Mouse (Mus musculus) granulocyte monocyte progenitor cell, adult 5-6 weeks (primary cell): ENCODE results near the gene Pklr. TPM values are rescaled to one million over a fixed set of nuclear protein-coding genes. Genes with fewer than 3 reads are reported as not detected.

ENCODE experiments used
- ATAC-seq: replicated peaks from 2 replicates; pipeline ENCODE4 v1.8.0; 2016; ENCODE audit warnings: mild to moderate bottlenecking, moderate TSS enrichment, inconsistent platforms; ENCODE audit not compliant: poor library complexity, severe bottlenecking
- total RNA-seq, 2 experiments: library from RNA; stranded (forward) in 1 of 2; stranded (reverse) in 1 of 2; fragments of 200-712, 200-1000 nt in 1 of 2; fragments of >200 nt in 1 of 2; fragmentation: Nextera tagmentation in 1 of 2; gene quantifications; 2 replicates each; pipeline ENCODE4 v1.2.3; 2014 to 2017

Pklr gene
- total RNA-seq, 2 experiments from 2014 or later = 0.26 to 0.32 TPM

DNA sequence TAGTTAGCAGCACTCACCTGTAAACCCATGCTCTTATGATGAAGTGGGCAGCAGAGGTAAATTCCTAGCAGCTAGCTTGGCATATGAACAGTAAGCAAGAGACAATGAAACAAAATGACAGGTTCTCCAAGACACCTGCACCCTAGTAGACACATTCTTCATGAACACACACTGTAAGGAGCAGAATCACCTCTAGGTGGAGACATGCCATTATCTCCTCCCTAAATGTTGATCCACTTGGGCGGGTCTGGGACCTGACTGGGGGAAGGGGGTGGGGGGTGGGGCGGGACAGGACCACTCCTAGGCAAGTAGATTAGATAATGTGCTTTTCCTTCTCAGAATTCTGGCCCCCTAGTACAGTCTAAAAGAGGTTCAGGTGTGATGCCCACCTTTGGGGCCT lies 20.4 kb upstream of the Pklr start:
- peak; percentile 46; the same call in 1 of the 2 replicates for ATAC-seq

DNA sequence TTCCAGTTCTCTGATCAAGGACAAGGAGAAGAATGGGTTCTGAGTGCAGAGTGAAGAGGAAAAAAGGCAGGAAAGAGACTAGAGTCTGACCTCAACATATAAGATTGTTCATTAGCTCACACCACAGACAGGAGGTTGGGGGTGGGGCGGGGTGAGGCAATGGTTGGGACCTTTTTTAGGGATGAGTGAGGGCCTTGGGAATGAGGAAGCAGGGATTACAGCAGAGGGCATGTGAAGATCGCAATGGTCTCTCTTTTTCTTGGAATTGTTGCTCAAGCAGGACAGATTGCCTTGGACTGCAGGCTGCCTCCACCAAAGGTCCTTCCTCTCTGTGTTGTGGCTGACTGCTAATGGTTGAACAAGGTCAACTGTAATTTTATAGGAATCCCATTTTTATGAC lies 12.6 kb upstream of the Pklr start:
- no peak for ATAC-seq

DNA sequence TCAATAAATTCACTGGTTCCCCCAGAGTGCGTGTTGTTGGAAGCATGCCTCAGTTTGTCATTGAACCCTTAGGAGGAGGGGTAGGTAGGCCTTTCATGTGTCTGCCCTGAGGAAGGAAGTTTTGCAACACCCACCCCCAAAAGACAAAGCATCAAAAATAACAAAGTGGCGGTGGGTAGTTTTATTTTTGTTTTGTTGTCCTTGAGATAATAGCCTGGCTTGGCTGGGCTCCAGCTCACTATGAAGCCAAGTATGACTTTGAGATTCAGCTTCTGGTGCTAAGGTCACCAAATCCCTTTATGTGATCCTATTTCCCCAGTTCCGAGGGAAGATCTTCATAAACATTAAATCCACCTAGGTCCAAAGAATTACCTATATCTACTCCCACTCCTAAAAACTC lies 11.7 kb upstream of the Pklr start:
- no peak for ATAC-seq

DNA sequence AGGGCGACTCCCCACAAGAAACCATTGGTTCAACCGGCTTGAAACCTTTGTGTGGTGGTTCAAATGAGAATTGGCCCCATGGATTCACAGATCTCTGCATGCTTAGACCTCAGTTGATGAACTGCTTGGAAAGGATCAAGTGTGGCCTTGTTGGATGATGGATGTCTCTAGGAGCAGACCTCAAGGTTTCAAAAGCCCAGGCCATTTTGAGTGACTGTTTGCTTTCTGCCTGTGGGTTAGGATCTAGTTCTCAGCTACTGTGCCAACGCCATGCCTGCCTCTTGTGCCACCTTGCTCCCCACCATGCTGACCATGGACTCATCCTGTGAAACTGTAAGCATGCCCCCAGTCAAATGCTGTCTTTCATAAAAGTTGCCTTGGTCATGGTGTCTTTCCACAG lies 10.0 kb upstream of the Pklr start:
- ATAC-seq = no peak

DNA sequence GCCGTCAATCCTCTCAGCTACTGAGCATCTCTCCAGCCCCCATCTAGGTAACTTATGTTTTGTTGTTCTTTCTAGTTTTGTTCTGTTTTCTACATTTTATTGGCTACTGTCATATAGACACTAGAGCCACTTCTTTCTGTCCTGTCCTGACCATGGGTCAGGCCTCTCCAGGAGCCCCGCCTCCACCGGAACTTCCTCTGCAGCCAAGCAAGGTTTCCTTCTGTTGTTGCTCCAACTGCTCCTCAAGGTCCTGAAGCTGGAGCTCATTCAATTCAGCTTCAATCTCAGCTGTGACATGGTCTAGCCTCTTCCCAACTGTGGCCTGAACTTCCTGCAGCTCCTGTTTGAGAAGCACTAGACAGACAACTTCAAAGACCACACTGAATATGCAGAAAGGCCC lies 6.0 kb upstream of the Pklr start:
- no peak for ATAC-seq

DNA sequence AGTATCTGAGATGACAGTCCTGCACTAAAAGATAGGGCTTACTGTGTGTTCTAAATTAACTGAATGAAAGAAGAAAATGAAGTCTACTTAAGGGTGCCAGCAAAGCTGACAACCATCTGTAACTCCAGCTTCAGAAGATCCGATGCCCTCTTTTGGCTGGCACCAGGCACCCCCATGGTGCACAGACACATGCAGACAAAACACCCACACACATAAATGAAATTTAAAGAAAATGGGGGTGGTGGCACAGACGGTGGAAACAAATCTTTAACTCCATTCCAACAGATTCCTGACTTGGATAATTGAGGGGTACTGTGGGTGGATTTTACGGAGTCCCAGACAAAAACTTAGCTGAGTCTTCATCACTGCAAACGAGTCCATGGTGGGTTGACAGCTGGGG lies 4.1 kb upstream of the Pklr start:
- ATAC-seq = no peak

DNA sequence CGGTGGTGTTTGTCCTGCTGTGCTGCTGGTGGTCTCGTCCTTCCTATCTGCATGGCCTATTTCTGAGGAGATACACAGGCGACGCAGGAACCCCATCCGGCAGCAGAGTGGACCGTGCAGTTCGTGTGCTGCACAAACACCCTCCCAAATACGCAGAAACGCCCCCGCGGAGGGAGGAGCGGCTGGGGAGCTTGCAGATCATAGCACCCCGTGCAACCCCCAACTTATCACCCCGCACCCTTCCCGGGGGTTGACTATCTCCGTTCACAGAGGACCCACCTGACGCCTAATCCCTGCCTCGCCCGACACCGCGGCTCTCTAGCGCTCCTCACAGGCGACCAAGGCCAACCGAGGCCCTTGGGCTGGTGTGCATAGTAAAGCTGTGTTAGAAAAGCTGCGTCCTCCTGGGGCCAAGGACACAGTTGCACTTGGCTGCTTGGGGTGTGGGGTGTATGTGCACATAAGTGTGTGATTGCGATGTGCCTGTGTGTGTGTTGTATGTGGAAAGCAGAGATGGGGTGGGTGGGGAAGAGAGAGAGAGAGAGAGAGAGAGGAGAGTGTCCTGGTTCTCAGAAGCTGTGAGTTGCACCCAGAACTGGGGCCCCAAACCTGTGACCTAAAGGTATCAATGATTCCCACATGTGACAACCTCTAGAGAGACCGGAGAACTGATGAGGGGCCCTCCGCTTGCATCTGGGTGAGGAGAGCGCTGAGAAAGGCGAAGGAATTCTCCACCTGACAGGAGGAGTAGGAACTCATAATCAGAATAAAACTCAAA lies 3.5 kb upstream of the Pklr start:
- ATAC-seq = peak; percentile 35; the same call in 1 of the 2 replicates

DNA sequence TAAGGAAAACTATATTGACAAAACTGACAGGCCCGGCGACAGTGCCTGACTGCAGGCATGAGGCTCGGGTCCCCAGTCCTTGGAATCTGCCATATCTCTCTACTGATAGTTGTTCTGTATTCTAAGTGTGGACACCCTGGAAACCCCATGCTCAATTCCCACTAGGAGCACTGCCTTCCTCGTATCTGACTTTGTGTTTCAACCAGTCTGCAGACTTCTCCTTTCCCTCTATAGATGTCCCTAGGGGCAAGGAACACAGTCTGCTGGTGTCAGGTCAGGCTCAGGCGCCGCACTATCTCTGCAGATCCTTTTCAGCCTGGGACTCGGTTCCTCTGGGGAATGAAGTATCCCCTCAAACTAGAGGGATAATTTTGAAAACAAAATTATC lies 2.9 kb upstream of the Pklr start:
- ATAC-seq = no peak

DNA sequence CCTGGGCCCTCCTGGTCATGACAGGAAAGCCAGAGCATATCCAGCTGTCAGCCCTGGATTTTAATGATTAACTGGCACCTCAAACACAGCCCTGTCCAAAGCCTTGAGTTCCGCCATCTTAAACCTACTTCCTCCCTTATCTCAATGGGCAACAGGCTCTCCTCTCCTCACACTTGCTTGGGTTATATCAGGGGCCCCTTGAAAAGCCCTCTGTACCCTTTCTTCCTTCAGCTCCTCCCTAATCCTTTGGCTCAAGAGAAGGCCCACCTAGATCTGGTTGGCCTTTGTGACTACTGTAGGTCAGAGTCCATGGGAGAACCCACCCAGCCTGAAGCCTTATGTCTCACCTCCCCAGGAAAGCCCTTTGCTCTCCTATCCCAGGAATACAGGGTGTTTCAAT lies 2.2 kb upstream of the Pklr start:
- ATAC-seq = no peak

DNA sequence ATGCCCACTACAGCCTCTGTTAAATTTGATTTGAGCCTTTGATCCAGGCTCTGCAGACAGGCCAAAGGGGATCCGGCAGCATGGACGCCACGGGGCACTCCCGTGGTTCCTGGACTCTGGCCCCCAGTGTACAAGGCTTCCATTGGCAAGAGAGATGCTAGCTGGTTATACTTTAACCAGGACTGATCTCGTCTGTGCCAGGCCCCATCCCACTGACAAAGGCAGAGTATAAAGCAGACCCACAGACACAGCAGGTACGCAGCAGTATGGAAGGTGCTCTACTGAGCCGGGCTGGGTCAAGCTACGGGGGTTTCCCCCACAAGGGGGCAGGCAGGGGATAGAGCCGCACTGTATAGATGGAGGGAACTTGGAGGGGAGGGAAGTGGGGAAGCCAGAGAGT lies 423 bp downstream of the Pklr start:
- ATAC-seq = peak; percentile 79

DNA sequence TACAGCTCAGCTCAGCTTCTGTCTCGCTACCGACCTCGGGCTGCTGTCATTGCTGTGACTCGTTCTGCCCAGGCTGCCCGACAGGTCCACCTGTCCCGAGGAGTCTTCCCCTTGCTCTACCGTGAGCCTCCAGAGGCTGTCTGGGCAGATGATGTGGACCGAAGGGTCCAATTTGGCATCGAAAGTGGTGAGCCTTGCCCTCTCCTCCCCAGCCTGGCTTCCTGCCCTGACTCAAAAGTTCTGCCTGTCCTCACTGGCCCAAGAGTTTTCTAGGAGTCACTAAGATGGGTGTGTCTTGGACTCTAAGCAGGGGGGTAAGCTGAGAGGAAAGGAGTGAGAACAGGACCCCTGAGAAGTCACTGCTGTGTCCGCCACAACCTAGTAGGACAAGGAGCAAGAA lies 8.9 kb downstream of the Pklr start:
- ATAC-seq = no peak

DNA sequence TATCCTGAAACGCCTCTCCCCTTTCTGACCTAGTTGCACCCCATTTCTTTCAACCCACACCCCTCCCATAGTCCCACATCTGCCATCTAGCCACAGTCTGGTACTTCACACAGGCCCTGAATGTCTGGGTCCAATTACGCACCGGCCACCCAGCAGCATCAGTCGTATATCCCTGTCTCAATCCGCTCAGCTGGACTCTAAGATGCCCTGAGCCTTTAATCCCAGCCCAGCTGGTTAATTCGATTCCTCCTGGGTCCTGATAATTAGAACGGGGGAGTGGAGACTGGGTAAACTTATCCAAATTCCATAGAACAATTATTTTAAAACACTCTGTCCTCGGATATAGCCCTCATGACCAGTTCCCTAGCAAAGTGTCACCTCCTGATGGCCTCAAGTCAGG lies 9.6 kb downstream of the Pklr start:
- ATAC-seq = no peak

DNA sequence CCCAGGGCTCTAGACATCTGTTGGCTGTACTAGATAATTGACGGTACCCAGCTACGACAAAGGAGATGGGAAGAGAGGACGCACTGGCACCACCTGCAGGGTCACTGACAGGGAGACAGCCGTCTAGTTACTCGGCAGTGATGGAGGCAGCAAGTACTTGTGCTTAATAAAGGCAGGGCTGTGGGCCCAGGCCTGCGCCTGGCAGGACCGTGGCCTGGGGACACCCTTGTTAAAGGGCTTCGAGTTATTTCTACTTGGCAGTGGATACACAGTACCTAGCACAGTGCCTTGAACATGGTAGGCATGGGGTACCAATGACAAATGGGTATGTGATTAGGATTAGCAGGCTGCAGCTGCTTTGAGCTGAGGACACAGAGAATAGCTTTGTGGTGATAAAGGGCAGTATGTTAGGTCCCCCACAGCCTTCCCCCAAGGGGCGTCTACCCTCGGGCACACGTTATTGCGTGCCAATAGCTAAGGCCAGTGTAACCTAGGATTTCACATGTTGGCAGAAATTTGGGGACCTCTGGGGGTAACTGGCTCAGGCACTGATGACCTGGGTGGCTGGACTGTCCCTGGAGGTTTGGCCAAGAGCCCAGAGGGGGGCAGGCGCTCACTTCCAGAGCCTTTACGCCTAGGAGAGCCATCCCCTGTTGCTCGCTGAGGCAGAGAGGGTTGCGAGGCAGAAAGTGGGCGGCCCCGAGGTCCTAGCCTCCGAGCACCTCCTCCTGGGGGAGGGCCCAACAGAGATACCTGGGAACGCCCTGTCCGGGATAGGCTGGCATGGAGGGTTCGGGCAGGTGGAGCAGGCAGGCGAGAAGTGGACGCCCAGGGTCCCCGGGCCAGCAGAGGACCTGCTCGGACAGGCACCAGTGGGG lies 11.4 kb downstream of the Pklr start:
- ATAC-seq = peak; percentile 22; the same call in 1 of the 2 replicates

DNA sequence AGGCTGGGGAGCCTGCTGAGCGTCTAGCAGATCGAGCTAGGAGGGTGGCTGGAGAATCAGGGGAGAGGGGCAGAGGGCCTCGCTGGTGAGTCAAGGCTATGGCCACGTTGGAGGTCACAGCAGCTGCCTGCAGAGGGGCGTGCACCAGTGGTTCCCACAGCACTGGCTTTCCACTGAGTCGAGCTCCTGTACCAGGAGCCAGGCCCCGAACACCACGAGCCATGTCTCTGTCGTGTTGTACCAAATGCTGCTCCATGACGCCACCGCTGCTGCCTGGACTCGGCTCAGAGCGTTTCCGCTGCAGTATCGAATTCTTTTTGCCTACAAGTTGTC lies 12.0 kb downstream of the Pklr start:
- 0 out of 2 replicates have a peak, but pooled peaks have one; percentile 5 for ATAC-seq

DNA sequence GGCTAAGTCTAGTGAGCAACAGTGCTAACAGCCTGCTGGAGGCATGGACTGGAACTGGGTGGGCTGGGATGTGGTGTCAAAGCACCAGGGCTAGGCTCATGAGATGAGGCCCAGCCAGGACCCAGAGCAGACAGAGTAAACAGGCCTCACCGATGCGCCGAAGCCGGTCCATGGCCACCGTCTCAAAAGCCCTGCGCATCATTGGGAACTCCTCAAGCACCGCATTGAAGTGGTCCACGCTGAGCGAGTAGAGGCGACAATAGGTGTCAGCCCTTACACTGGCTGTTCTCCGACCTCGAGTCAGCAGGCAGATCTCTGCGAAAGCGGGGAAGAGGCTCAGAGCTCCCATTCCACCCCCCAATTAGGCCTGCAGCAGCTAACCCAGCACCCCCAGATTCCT lies 12.6 kb downstream of the Pklr start:
- ATAC-seq = no peak

DNA sequence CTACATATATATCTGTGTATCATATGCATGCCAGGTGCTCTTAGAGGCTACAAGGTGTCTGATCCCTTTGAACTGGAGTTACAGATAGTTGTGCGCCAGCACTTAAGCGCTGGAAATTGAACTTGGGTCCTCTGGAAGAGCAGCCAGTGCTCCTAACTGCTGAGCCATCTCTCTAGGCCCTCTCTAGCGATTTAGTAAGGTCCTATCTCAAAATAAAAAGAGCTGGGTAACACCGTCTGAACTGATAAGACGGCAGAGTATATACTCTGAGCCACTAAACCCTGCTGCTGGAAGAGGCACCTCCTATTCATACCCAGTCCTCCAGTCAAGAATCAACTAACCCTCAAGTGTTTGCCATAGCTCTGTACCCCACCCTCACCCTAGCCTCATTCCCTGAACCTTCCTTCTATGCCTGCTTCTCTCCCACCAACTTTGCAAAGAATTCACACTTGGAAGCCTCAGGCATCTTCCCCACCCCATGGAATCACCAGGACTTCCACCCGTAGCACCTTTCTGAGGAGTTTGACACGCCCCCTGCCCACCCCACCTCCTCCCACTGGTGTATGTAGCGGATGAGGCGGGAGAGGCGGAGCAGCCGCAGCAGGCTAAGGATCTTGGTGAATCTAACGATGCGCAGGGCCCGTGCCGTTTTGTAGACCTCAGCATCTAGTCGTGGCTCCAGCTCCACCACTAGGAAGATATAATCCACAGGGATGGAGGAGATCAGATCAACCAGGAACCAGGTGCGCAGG lies 16.3 kb downstream of the Pklr start:
- ATAC-seq = no peak

DNA sequence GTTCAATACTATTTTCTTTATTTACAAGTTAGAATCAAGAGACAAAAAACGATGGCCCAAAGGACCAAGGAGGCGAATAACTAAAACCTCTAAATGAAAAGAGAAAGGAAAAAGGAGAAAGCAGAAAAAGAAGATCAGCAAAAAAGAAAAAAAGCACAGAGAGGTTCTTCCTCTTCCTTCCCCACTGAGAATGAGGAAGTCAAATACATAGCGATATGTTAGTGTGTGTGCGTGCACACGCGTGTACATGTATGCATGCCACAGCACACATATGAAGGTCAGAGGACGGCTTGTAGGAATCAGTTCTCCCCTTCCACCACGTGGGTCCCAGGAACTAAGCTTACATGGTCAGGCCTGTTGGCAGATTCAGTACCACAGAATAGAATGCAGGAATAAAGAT lies 21.0 kb downstream of the Pklr start:
- ATAC-seq = peak; percentile 49

DNA sequence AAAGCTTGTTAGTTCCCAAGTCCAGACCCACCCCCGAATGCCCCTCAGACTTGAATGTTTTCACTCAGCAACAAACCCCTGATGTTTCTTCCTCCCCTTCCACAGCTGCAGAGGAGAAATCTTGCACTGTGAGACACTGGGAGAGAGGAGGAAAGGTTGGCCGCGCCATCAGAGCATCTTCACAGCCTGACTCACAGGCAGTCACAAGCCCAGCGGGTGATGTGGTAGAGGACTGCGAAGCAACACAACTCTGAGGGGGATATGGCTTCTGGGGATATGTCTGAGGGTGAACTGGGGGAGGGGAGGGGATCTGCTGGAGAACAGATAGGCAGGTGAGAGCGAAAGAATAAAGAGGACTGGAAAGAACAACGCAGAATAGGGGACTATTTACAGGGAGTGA lies 22.7 kb downstream of the Pklr start:
- ATAC-seq = no peak

DNA sequence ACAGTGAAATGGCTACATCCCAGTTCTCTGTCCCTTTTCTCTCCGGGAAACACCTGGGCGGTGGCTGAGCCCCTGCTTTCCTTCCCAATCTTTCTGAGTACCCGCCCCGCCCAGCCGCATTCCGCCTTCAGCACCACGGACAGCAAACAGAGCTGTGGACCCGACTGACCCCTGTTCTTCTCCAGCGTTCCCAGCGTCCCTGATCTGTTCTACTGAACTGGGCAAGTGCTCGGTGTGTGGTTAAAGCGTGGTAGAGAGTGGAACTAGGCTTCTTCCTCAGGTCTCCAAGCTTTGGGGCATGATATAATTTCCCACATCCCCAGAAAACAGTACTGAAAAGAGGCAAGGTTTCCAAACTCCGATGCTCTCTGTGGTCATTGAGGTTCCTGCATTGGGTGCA lies 23.3 kb downstream of the Pklr start:
- peak; percentile 75 for ATAC-seq

DNA sequence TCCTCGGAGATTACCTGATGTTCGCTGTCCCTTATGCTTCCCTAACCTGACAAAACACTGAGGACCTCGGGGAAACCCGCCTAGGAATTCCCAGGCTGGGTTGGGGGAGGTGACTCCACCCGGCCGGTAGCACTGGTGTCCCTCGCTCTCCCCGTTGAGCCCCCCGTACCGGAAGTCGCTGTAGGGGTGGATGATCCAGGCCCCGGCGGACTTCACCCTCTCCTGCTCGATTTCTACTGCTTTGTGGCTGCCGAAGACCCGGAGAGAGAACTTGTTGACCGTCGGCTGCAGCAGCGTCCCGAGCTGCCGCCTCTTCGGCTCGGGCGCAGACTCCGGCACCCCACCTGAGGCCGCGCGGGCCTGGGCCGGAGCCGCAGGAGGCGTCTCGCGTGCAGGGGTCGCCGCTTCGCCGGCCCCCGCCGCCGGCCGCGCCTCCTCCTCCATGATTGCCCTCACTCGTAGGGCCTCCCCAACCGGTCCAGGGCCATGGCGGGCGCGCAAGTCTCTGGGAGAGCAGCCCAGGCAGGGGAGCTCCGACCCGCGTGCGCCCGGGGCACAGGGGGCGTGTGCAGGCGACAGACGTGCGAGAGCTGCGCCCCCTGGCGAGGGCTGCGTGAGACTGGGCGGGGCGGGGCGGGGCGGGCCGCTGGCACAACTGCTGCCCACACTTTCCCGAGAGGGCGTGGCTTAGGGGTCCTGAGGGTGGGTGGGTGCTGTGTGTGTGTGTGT lies 23.8 kb downstream of the Pklr start, which contains the start of gene Hcn3:
Gene Hcn3, minus strand, starts transcription at position 581 of the 729 bp plus-strand sequence.
- ATAC-seq = peak; percentile 60
